Mouse (Mus musculus) kidney, adult 2 months (tissue): Measurements from ENCODE around the gene Mib2. TPM values are rescaled to one million over a fixed set of nuclear protein-coding genes. Genes with fewer than 3 reads are reported as not detected.

ENCODE experiments used
- DNase-seq: peaks from one replicate; pipeline ENCODE4 v3.0.0; 2021
- H3K27ac ChIP-seq: fragments of 200-500 bp; 2 replicates; pipeline ENCODE4 v1.5.1; 2012; ENCODE audit warnings: low read depth, low read length, control low read depth, inconsistent platforms; ENCODE audit not compliant: insufficient read depth
- H3K27me3 ChIP-seq: fragments of 200-500 bp; replicated peaks from 2 replicates; pipeline ENCODE4 v1.6.1; 2012; ENCODE audit warnings: mild to moderate bottlenecking, moderate library complexity, low read length, inconsistent platforms; ENCODE audit not compliant: control insufficient read depth, insufficient read depth
- H3K36me3 ChIP-seq: fragments of 200-500 bp; 2 replicates; pipeline ENCODE4 v1.6.1; 2012; ENCODE audit warnings: mild to moderate bottlenecking, moderate library complexity, low read length, inconsistent platforms; ENCODE audit not compliant: control insufficient read depth, insufficient read depth
- H3K4me1 ChIP-seq: fragments of 200-500 bp; 2 replicates; pipeline ENCODE4 v1.6.1; 2011; ENCODE audit warnings: low read length; ENCODE audit not compliant: control insufficient read depth, insufficient read depth
- H3K4me3 ChIP-seq: fragments of 200-500 bp; 2 replicates; pipeline ENCODE4 v1.5.1; 2011; ENCODE audit warnings: mild to moderate bottlenecking, low read depth, low read length, control low read depth; ENCODE audit not compliant: insufficient read depth
- CTCF ChIP-seq: fragments of 200-500 bp; conservative IDR thresholded peaks from 2 replicates; pipeline ENCODE4 v1.5.1; 2011; ENCODE audit warnings: low read depth, mild to moderate bottlenecking, control low read depth, low read length, moderate library complexity, mixed read lengths; ENCODE audit not compliant: insufficient read depth, insufficient read length
- POLR2A ChIP-seq: fragments of 200-500 bp; IDR thresholded peaks from one replicate; pipeline ENCODE4 v1.6.1; 2011; ENCODE audit warnings: low read depth, low read length, control low read depth
- WGBS: fragments of 180-500 bp; shearing (Covaris S2); methylation state at CpG from one replicate; pipeline ENCODE4 v1.1.7; 2018; 5-methylcytosine and 5-hydroxymethylcytosine counted together
- polyA plus RNA-seq: library from polyadenylated mRNA; depleted of rRNA; stranded (reverse); fragments of >200 nt; gene quantifications from 2 replicates; pipeline ENCODE4 v1.2.3, GENCODE M21; 2012

The Mib2 gene
- polyA plus RNA-seq, 1 experiment: 57.7 TPM

DNA sequence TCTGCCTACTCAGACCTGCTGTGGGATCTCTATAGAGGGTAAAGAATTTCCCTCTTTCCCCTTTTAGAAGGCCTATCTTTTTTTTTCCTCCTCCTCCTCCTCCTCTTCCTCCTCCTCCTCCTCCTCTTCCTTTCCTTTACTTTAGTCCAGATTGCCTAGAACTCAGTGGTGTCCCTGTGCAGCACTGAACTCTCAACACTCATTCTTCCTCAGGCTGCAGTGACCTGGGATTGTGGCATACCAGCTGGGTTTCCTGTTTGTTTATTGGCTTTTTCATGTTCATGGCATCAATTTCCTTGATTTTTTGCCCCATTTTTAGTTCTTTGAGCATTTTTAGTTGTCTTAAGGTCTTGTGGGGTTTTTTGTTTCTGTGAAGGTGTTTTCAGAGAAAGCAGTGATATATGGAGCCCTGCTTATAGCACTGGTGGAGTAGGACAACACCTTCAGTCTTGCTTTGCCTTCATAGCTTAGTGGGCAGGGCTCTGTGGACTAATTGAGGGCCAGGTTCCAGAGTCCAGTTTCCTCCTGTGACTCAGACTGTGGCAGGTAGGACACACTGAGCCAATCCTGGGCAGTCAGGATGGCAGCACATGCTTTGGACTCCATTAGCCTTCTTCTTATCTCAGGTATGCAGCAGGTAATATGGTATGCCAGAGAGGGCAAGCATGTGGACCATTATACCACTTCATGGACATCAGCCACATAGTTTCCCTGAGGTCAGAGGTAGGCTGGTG is 33.1 kb downstream of the Mib2 start:
- DNase-seq: peak; percentile 58
- Histone ChIP-seq H3K27me3 (no peaks in the 10 kb centered on the region), H3K27ac (no peak overlapping the region), H3K36me3 (peaks cover 18% of the 10 kb centered on the region), H3K4me1 (no peaks in the 10 kb centered on the region; the same call in 1 of the 2 replicates), H3K4me3 (no peak overlapping the region)
- TF ChIP-seq CTCF (no peak), POLR2A (no peak)

GRCm38 (mm10) chr4:155630267-155630666 is 38.7 kb downstream of the Mib2 start:
- H3K4me3 ChIP-seq: no peak overlapping the region
- H3K27me3 ChIP-seq: no peaks in the 10 kb centered on the region
- peaks cover 6% of the 10 kb centered on the region for H3K36me3 ChIP-seq
- TF ChIP-seq CTCF (no peak), POLR2A (no peak)
- H3K27ac ChIP-seq: no peak overlapping the region
- WGBS: 65% methylated on average over 6 of the region's 6 CpGs
- no peak for DNase-seq
- peaks cover under 1% of the 10 kb centered on the region; the same call in 1 of the 2 replicates for H3K4me1 ChIP-seq

GRCm38 (mm10) chr4:155624338-155625291 is 44.4 kb downstream of the Mib2 start, which contains the start of gene Cdk11b:
TSS of gene Cdk11b (plus strand) at chr4:155624854.
- DNase-seq: peak; percentile 98
- peak within 1 kb of the TSS; percentile 79 for H3K4me3 ChIP-seq
- H3K36me3 ChIP-seq: no peaks in the 10 kb centered on the region; the same call in none of the 2 replicates
- peak within 1 kb of the TSS; percentile 79 for H3K27ac ChIP-seq
- H3K27me3 ChIP-seq: no peaks in the 10 kb centered on the region
- TF ChIP-seq POLR2A (peak; percentile 54), CTCF (no peak)
- peaks cover 2% of the 10 kb centered on the region; the same call in 1 of the 2 replicates for H3K4me1 ChIP-seq
- under 1% methylated on average over 84 of the region's 84 CpGs for WGBS

- TF ChIP-seq CTCF: no peak
- no peak for TF ChIP-seq POLR2A
- DNase-seq: no peak
- H3K36me3 ChIP-seq: no peaks in the 10 kb centered on the region; the same call in none of the 2 replicates
- no peaks in the 10 kb centered on the region for H3K4me1 ChIP-seq
- no peak overlapping the region for H3K27ac ChIP-seq
- no peaks in the 10 kb centered on the region for H3K27me3 ChIP-seq
- H3K4me3 ChIP-seq: no peak overlapping the region
- WGBS: 94% methylated on average over 5 of the region's 5 CpGs
These were observed 50.7 kb downstream of the Mib2 start for GRCm38 (mm10) chr4:155618321-155618720.

DNA sequence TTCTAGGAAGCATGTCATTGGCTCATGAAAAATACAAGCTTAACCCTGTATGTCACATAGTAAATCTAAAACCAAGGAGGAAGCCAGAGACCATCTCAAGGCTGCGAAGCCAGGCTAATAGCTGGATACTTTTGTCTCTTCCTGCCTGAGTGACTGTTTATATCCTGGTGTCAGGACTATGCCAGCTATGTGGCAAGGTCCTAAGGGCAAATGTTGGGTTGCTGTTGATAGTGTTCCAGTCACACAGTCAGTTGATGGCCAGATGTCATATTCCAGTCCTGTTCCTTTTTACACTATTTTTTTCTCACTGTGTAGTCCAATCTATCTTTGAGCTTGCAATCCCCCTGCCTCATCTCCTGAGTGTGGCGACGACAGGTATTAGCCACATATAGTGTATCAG is 55.7 kb downstream of the Mib2 start:
- TF ChIP-seq POLR2A: no peak
- no peak for TF ChIP-seq CTCF
- no peaks in the 10 kb centered on the region for H3K4me1 ChIP-seq
- no peaks in the 10 kb centered on the region; the same call in 1 of the 2 replicates for H3K36me3 ChIP-seq
- H3K27ac ChIP-seq: no peak overlapping the region
- no peak overlapping the region for H3K4me3 ChIP-seq
- WGBS: 95% methylated on average over 3 of the region's 3 CpGs
- no peaks in the 10 kb centered on the region for H3K27me3 ChIP-seq
- no peak for DNase-seq

- no peaks in the 10 kb centered on the region for H3K27me3 ChIP-seq
- no peak overlapping the region for H3K27ac ChIP-seq
- no peaks in the 10 kb centered on the region for H3K4me1 ChIP-seq
- no peak for DNase-seq
- no peak overlapping the region for H3K4me3 ChIP-seq
- TF ChIP-seq POLR2A (no peak), CTCF (no peak)
- WGBS: 92% methylated on average over 3 of the region's 3 CpGs
- no peaks in the 10 kb centered on the region; the same call in 1 of the 2 replicates for H3K36me3 ChIP-seq
These were observed 57.1 kb downstream of the Mib2 start for GRCm38 (mm10) chr4:155611860-155612259.
